Mouse (Mus musculus): Measurements from ENCODE around the gene Fastkd2. TPM values are rescaled to one million over a fixed set of nuclear protein-coding genes. Genes with fewer than 3 reads are reported as not detected.

Gene Fastkd2
- total RNA-seq, 1 experiment from 2014 or later, result 28.6 TPM

Other genes with a start within 250 kb of the Fastkd2 start
- gene Gm39653, start 114.6 kb upstream of the Fastkd2 start, total RNA-seq (2017), result not detected in 2 replicates
- gene Dytn, start 43.7 kb upstream of the Fastkd2 start, total RNA-seq (2017), result not detected in 2 replicates
- not detected in 2 replicates for gene Mdh1b, start 296 bp upstream of the Fastkd2 start, total RNA-seq (2017)
- not detected in 2 replicates for gene 4933402D24Rik, start 38.7 kb downstream of the Fastkd2 start, total RNA-seq (2017)